Mouse (Mus musculus): ENCODE results near the gene Trpm1.

DNA sequence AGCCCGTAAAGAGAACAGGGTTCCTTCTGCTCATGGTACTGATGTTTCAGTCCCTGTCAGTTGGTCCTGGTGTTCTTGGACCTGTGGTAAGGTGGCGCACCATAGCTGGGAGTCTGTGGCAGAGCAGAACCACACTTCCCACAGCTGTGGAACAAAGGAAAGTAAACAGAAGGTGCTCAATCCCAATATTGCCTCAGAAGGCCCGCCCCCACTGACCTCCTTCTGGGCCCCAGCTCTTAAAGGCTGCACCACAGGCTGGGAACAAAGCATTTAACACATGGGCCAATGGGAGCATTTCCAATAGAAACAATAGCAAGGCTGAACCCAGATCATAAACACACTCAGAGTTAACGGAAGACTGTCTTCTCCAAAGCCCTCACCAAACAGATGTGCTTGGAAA lies 82.9 kb downstream of the Trpm1 start:
- TF ChIP-seq POLR2A (IDR thresholded peaks at IDR 0.05; ENCODE audit: control insufficient read depth, extremely low read depth, insufficient read depth, low read length, poor library complexity), result no peak
- no peak for TF ChIP-seq CTCF (IDR thresholded peaks at IDR 0.05; ENCODE audit: borderline replicate concordance, control insufficient read depth, extremely low read depth, insufficient read depth, low read length, poor library complexity)

All from thymus, adult 2 months (tissue).